Mouse (Mus musculus) gastrocnemius, postnatal 14 days (tissue): Measurements from ENCODE around the gene Elovl5. TPM values are rescaled to one million over a fixed set of nuclear protein-coding genes. Genes with fewer than 3 reads are reported as not detected.

ENCODE experiments used
- DNase-seq: peaks from one replicate; pipeline ENCODE4 v3.0.0; 2021; ENCODE audit warnings: mixed read lengths
- intact Hi-C: fragments of 180-260 bp; cut with DNase I; formaldehyde crosslinking; loops from one replicate; pipeline ENCODE4 v1.15.1; 2025; ENCODE audit warnings: low total_unique reads
- total RNA-seq, 2 experiments: library from RNA; stranded (reverse); gene quantifications; 2 replicates each; pipeline ENCODE4 v1.2.3; 2021

Gene Elovl5
- total RNA-seq, 2 experiments from 2014 or later = 21.7 to 23.4 TPM

- intact Hi-C loops = no loop called here
- no peak for DNase-seq
Measured at GRCm38 (mm10) chr9:78015816-78016215, 98.7 kb downstream of the Elovl5 start.

- intact Hi-C loops = no loop called here
- no peak for DNase-seq
Measured at GRCm38 (mm10) chr9:78016288-78016687, 99.1 kb downstream of the Elovl5 start.

DNA sequence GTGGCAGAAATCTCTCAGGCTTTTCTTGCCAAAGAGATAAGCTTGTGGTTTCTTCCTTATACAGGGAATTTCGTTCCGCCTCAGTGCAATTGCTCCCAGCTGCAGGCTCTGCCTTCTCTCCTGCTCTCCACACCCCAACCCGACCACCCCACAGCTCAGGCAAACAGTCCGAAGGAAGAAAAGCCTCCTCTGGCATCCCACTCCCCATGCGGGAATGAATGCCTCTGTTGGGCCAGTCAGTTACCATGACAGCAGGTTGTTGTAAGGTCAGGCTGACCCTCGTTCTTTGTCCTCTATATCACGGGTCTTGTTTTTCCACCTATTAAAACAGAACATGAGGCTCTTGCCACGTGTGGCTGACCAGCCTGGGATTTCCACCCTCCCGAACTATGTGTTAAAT, 104.1 kb downstream of the Elovl5 start:
- no peak for DNase-seq
- intact Hi-C loops = loop anchor here (5.0 kb wide), 1 partner anchor 219 kb away; no protein-coding TSS in a partner anchor

- intact Hi-C loops = loop anchor here (5.0 kb wide), 1 partner anchor 220 kb away; no protein-coding TSS in a partner anchor
- peak; percentile 17 for DNase-seq
Measured at GRCm38 (mm10) chr9:78022187-78022945, 105.2 kb downstream of the Elovl5 start.

GRCm38 (mm10) chr9:78024823-78025222, 107.7 kb downstream of the Elovl5 start:
- intact Hi-C loops = loop anchor here (5.0 kb wide), 1 partner anchor 223 kb away; no protein-coding TSS in a partner anchor
- peak; percentile 28 for DNase-seq

DNA sequence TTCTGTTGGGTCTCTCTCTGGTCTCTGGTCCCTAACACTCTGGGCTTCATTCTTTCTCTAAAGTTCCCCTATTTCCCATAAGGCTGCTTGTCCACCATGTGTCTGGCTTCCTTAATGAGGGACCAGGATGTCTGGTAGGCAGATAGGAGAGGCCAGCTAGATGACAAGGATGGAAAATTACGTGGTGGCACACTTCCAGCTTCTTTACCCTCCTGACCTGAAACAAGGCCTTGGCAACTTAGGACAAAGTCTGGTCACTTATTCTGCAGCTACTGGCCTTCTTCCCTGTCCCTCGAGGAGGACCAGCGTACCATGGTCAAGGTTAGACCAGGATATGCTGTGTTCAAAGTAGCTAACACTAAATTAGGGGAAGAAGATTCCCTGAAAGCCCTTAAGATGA, 109.9 kb downstream of the Elovl5 start:
- no peak for DNase-seq
- intact Hi-C loops = no loop called here

GRCm38 (mm10) chr9:78030835-78031456, 113.8 kb downstream of the Elovl5 start:
- no peak for DNase-seq
- intact Hi-C loops = no loop called here

DNA sequence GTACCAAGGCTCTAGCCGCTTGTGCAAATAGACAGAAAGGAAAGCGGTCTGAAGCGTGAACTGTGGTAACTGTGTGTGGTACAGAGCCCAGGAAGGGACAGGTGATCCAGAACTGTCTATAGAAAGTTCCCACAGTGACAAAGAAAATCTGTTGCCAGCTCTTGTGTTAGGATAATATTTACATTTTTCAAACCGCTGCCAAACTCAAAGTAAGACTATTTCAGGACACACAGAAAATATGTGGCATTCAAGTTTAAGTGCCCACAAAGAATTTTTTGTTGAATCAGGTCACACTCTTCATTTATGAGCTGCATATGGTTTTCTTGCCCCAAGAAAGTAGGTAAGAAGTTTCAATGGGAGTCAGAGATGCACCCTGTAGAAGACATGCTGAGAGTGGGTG, 115.8 kb downstream of the Elovl5 start:
- DNase-seq = no peak
- intact Hi-C loops = no loop called here

Other genes starting within 250 kb of the Elovl5 start
- 1 to 10 TPM; 4.3 to 5.0 TPM for gene Gclc, start 162.8 kb upstream of the Elovl5 start, total RNA-seq
- not detected for gene Gcm1, start 134.6 kb downstream of the Elovl5 start, total RNA-seq
- 10 to 100 TPM; 60.8 to 68.0 TPM for gene Fbxo9, start 191.7 kb downstream of the Elovl5 start, total RNA-seq
- 10 to 100 TPM; 11.1 to 13.2 TPM for gene Ick, start 191.8 kb downstream of the Elovl5 start, total RNA-seq